Comparison of ENCODE assay signal across 8 mouse cellular contexts in genomic region chr5:93136956-93137586, GRCm38 (mm10). TPM values are rescaled to one million over a fixed set of nuclear protein-coding genes. Genes with fewer than 3 reads are reported as not detected.
DNase-seq lines count a peak whose midpoint lies in the region; ATAC-seq and TF ChIP-seq lines count a peak whose summit lies in the region.

No protein-coding gene starts in this region.

- no peak for TF ChIP-seq CTCF in cerebellum, adult 2 months (IDR thresholded peaks at IDR 0.05; ENCODE audit: borderline replicate concordance, insufficient read depth, low read depth, low read length)
- no peak for TF ChIP-seq CTCF in CH12.LX (conservative IDR thresholded peaks at IDR 0.05 in 1 of 2, IDR thresholded peaks at IDR 0.05 in 1 of 2; ENCODE audit: low read depth in 2 of 2, low read length in 2 of 2)

- H3K4me3 ChIP-seq in cerebellum, adult 2 months (replicated peaks; ENCODE audit: insufficient read depth, low read depth, low read length) = no peak overlapping the region
- peak overlapping the region in 1 of 3 experiments; percentile 45 for H3K4me3 ChIP-seq in CH12.LX (replicated peaks in 1 of 3; ENCODE audit: low read depth in 2 of 3, low read length in 2 of 3, poor library complexity in 1 of 3)
- no peak overlapping the region for H3K4me3 ChIP-seq in intestine, embryonic 14.5 days (ENCODE audit: low read depth, low read length)

- H3K27ac ChIP-seq in cerebellum, adult 2 months (ENCODE audit: insufficient read depth, low read length) = no peak overlapping the region; the same call in 1 of the 2 replicates
- peak overlapping the region; percentile 97 for H3K27ac ChIP-seq in CH12.LX (ENCODE audit: insufficient read depth, low read depth)
- peak overlapping the region; percentile 59 for H3K27ac ChIP-seq in intestine, embryonic 14.5 days (ENCODE audit: low read depth)

- no peak for ATAC-seq in cerebellum, adult (ENCODE audit: insufficient number of reproducible peaks, low FRiP score, low TSS enrichment)
- peak; percentile 53; the same call in 1 of the 2 replicates for ATAC-seq in intestine, embryonic 14.5 days (replicated peaks; ENCODE audit: low FRiP score, low TSS enrichment, low read depth)
- ATAC-seq in megakaryocyte progenitor cell, adult 5-6 weeks (replicated peaks; ENCODE audit: poor library complexity) = peak; percentile 59

- no peak for TF ChIP-seq POLR2A in cerebellum, adult 2 months (IDR thresholded peaks at IDR 0.05; ENCODE audit: borderline replicate concordance, insufficient read depth, low read length)
- peak; percentile 39; the same call in 1 of the 2 replicates for TF ChIP-seq POLR2A in CH12.LX (IDR thresholded peaks at IDR 0.05; ENCODE audit: low read depth, low read length)

- H3K9ac ChIP-seq in CH12.LX (ENCODE audit: insufficient read depth, low read depth) = peak overlapping the region; percentile 66
- H3K9ac ChIP-seq in intestine, embryonic 14.5 days (ENCODE audit: low read length) = no peak overlapping the region

- in situ Hi-C loops in CH12.LX (cut with MboI; ENCODE audit: low pct_ligation_motif_present, low pct_unique_long_range_greater_than_20kb, low sequenced_read_pairs) = no loop called here

- H3K4me1 ChIP-seq in cerebellum, adult 2 months (ENCODE audit: control insufficient read depth, insufficient read depth, low read length) = peaks cover 21% of the 10 kb centered on the region
- peaks cover 17 to 69% of the 10 kb centered on the region in 2 experiments for H3K4me1 ChIP-seq in CH12.LX (ENCODE audit: control insufficient read depth in 1 of 2, insufficient read depth in 2 of 2)
- peaks cover 29% of the 10 kb centered on the region for H3K4me1 ChIP-seq in intestine, embryonic 14.5 days (replicated peaks; ENCODE audit: control insufficient read depth, insufficient read depth, low read length)

- H3K79me2 ChIP-seq in CH12.LX (replicated peaks; ENCODE audit: control insufficient read depth, extremely low read depth, insufficient read depth, poor library complexity, severe bottlenecking) = peaks cover 49% of the 10 kb centered on the region

- peaks cover 22 to 48% of the 10 kb centered on the region in 2 experiments for H3K36me3 ChIP-seq in CH12.LX (replicated peaks in 1 of 2; ENCODE audit: control insufficient read depth in 1 of 2, insufficient read depth in 1 of 2, low read length in 1 of 2)
- peaks cover 35% of the 10 kb centered on the region for H3K36me3 ChIP-seq in intestine, embryonic 14.5 days (ENCODE audit: control insufficient read depth, insufficient read depth, low read length)

- no peak; the same call in 1 of the 2 replicates for TF ChIP-seq RAD21 in CH12.LX (IDR thresholded peaks at IDR 0.05; ENCODE audit: low read depth, low read length)

- TF ChIP-seq EP300 in CH12.LX (IDR thresholded peaks at IDR 0.05; ENCODE audit: low read length) = peak; percentile 91

- 33% methylated on average over 5 of the region's 5 CpGs for WGBS in cerebellum, adult 2 months
- WGBS in intestine, embryonic 14.5 days = 60% methylated on average over 5 of the region's 5 CpGs

- intact Hi-C loops in gastrocnemius, postnatal 36 days (cut with DNase I) = no loop called here

- H3K4me2 ChIP-seq in CH12.LX (ENCODE audit: insufficient read depth, low read depth, poor library complexity, severe bottlenecking) = peak overlapping the region; percentile 92
- H3K4me2 ChIP-seq in intestine, embryonic 14.5 days (ENCODE audit: low read length) = no peak overlapping the region

- no peaks in the 10 kb centered on the region for H3K27me3 ChIP-seq in cerebellum, adult 2 months (ENCODE audit: control insufficient read depth, insufficient read depth, low read length)
- no peaks in the 10 kb centered on the region for H3K27me3 ChIP-seq in CH12.LX (replicated peaks)
- H3K27me3 ChIP-seq in intestine, embryonic 14.5 days (replicated peaks; ENCODE audit: control insufficient read depth, insufficient read depth, low read length) = no peaks in the 10 kb centered on the region

- dilution Hi-C loops in CH12.LX (cut with MboI; ENCODE audit: extremely low pct_ligation_motif_present, extremely low pct_unique_long_range_greater_than_20kb, low sequenced_read_pairs) = no loop called here

- peak; percentile 30 to 38 for DNase-seq in cerebellum, adult 2 months
- DNase-seq in CH12.LX (ENCODE audit: extremely low read depth) = peak; percentile 90
- DNase-seq in gastrocnemius, postnatal 36 days = peak; percentile 46 to 64
- no peak for DNase-seq in intestine, embryonic 14.5 days (ENCODE audit: low spot score)
- DNase-seq in thymus, postnatal 10 days (ENCODE audit: low spot score in 2 of 2) = peak; percentile 30 to 44
- DNase-seq in adrenal gland, postnatal 4 days (ENCODE audit: low spot score in 2 of 2) = no peak

- H3K9me3 ChIP-seq in CH12.LX (replicated peaks; ENCODE audit: low read length) = peaks cover 12% of the 10 kb centered on the region
- no peaks in the 10 kb centered on the region for H3K9me3 ChIP-seq in intestine, embryonic 14.5 days (ENCODE audit: control insufficient read depth, low read length)

TF ChIP-seq in CH12.LX, 34 proteins besides CTCF, POLR2A, EP300 and RAD21:
- TF ChIP-seq E2F4 (IDR thresholded peaks at IDR 0.05; ENCODE audit: insufficient replicate concordance, low read depth, low read length) (no peak), CHD1 (IDR thresholded peaks at IDR 0.05; ENCODE audit: low read depth, low read length) (no peak), NRF1 (IDR thresholded peaks at IDR 0.05; ENCODE audit: low read depth, low read length) (0 out of 2 replicates have a peak, but pooled peaks have one; percentile 33), MYC (IDR thresholded peaks at IDR 0.05; ENCODE audit: low read depth, low read length) (no peak), MEF2A (IDR thresholded peaks at IDR 0.05; ENCODE audit: borderline replicate concordance, low read depth, low read length) (peak; percentile 99), ELF1 (IDR thresholded peaks at IDR 0.05; ENCODE audit: low read depth, low read length) (no peak), ZMIZ1 (IDR thresholded peaks at IDR 0.05; ENCODE audit: low read depth, low read length) (no peak; the same call in 1 of the 2 replicates), SIN3A (IDR thresholded peaks at IDR 0.05; ENCODE audit: low read length) (peak; percentile 80), MAX (IDR thresholded peaks at IDR 0.05; ENCODE audit: low read length) (no peak), JUND (conservative IDR thresholded peaks at IDR 0.05; ENCODE audit: low read depth, low read length) (no peak), RCOR1 (conservative IDR thresholded peaks at IDR 0.05; ENCODE audit: low read depth, low read length) (peak; percentile 65; the same call in 1 of the 2 replicates), IRF4 (IDR thresholded peaks at IDR 0.05; ENCODE audit: low read depth, low read length) (peak; percentile 74), MAFK (IDR thresholded peaks at IDR 0.05; ENCODE audit: insufficient replicate concordance, low read length) (no peak), TCF12 (IDR thresholded peaks at IDR 0.05; ENCODE audit: low read depth, low read length) (peak; percentile 92), ZKSCAN1 (IDR thresholded peaks at IDR 0.05; ENCODE audit: borderline replicate concordance, low read depth, low read length) (no peak), NELFE (IDR thresholded peaks at IDR 0.05; ENCODE audit: low read depth, low read length) (no peak), ZC3H11A (IDR thresholded peaks at IDR 0.05; ENCODE audit: low read depth, low read length) (no peak), POLR2AphosphoS2 (IDR thresholded peaks at IDR 0.05; ENCODE audit: low read depth, low read length) (no peak), CHD2 (IDR thresholded peaks at IDR 0.05; ENCODE audit: low read length) (peak; percentile 87), HCFC1 (IDR thresholded peaks at IDR 0.05; ENCODE audit: low read depth, low read length) (no peak; the same call in 1 of the 2 replicates), ETS1 (conservative IDR thresholded peaks at IDR 0.05; ENCODE audit: low read depth, low read length) (peak; percentile 88), TBP (conservative IDR thresholded peaks at IDR 0.05; ENCODE audit: low read depth, low read length) (no peak), KAT2A (IDR thresholded peaks at IDR 0.05; ENCODE audit: insufficient replicate concordance, low read length) (no peak), ZNF384 (IDR thresholded peaks at IDR 0.05; ENCODE audit: low read depth, low read length) (peak; percentile 81), USF2 (conservative IDR thresholded peaks at IDR 0.05; ENCODE audit: low read depth, low read length) (no peak), JUN (IDR thresholded peaks at IDR 0.05; ENCODE audit: insufficient read depth, low read depth, low read length) (no peak), BHLHE40 (IDR thresholded peaks at IDR 0.05; ENCODE audit: low read depth, low read length) (peak; percentile 85), MAZ (IDR thresholded peaks at IDR 0.05; ENCODE audit: low read depth, low read length) (0 out of 2 replicates have a peak, but pooled peaks have one; percentile 15), SMC3 (IDR thresholded peaks at IDR 0.05; ENCODE audit: low read depth, low read length) (peak; percentile 5; the same call in 1 of the 2 replicates), UBTF (IDR thresholded peaks at IDR 0.05; ENCODE audit: low read depth, low read length) (no peak), PAX5 (IDR thresholded peaks at IDR 0.05; ENCODE audit: low read length) (no peak), USF1 (IDR thresholded peaks at IDR 0.05; ENCODE audit: low read depth, low read length) (no peak), MXI1 (IDR thresholded peaks at IDR 0.05; ENCODE audit: low read depth, low read length) (peak; percentile 15; the same call in 1 of the 2 replicates), GABPA (IDR thresholded peaks at IDR 0.05; ENCODE audit: insufficient replicate concordance, low read depth, low read length) (no peak)

RNA-seq across cellular contexts. Expression of gene Sept11, which starts 43.8 kb away (rescaled TPM):
- polyA plus RNA-seq in cerebellum, adult 2 months (2012; rRNA removed) = 74.0 and 77.7 TPM in 2 replicates
- total RNA-seq in CH12.LX (2012; rRNA removed) (72.3 and 76.5 TPM in 2 replicates), CH12.LX (2014; rRNA removed) (66.5 and 78.5 TPM in 2 replicates)
- 138 and 159 TPM in 2 replicates for polyA plus RNA-seq in CH12.LX (2012; ENCODE audit: insufficient read length, low read depth)
- 10 to 100 TPM; 69.1 to 85.0 TPM for total RNA-seq in gastrocnemius, postnatal 36 days (2021)
- 178 and 186 TPM in 2 replicates for polyA plus RNA-seq in intestine, embryonic 14.5 days (2014; fragmentation: Nextera tagmentation; extraction: Ambion mirVana)
- total RNA-seq in megakaryocyte progenitor cell, adult 5-6 weeks (2015) = 63.7 and 70.3 TPM in 2 replicates
- 63.4 and 69.0 TPM in 2 replicates for total RNA-seq in megakaryocyte progenitor cell, adult 5-6 weeks (2017)
- total RNA-seq in adrenal gland, postnatal 4 days (2021) = 100 to 1,000 TPM; 114 to 144 TPM

Comparison
In these comparisons a context has a peak if more than half of its experiments do, and no peak if none do; other contexts are left out.
1. DNase-seq: peak in cerebellum, adult 2 months (2 of 2), CH12.LX (single experiment), gastrocnemius, postnatal 36 days (2 of 2) and thymus, postnatal 10 days (2 of 2); none in intestine, embryonic 14.5 days (single experiment) and adrenal gland, postnatal 4 days (0 of 2).